Mouse (Mus musculus) kidney, postnatal 10 days (tissue): ENCODE measurements around the gene Castor2.

Experiments used
- DNase-seq: peaks from one replicate; pipeline ENCODE4 v3.0.0; 2021; ENCODE audit warnings: mixed read lengths

Gene Castor2

DNA sequence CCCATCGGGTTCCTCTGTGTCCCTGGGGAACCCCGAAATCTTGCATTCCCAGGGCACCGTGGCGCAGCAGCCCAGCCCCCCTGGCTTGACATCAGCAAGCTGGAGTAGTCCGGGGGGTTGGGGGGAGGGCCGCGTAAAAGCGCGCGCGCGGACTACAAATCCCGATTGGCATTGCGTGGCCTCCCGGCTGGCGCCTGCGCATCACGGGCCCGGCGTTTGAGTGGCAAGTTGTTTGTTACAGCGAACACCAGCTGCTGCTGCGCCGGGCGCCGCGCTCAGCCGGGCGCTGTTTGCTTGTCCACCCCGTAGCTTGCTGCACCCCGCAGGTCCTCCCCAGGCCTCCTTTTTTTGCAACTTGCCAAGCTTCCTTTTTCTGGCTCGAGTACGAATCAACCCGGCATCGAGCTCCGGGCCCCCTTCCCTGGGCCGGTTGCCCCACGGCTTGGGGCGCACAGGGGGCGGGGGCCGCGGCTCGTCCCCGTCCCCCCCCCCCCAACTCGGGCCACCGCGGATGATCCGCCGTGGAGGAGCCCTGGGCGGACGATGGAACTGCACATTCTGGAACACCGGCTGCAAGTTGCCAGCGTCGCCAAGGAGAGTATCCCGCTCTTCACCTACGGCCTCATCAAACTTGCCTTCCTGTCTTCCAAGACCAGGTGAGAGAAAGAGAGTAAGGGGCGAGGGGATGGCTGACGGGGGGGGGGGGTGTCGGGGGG lies at the start of gene Castor2:
Gene Castor2, plus strand, starts transcription at position 216 of the 716 bp plus-strand sequence.
- DNase-seq, result peak; percentile 98

DNA sequence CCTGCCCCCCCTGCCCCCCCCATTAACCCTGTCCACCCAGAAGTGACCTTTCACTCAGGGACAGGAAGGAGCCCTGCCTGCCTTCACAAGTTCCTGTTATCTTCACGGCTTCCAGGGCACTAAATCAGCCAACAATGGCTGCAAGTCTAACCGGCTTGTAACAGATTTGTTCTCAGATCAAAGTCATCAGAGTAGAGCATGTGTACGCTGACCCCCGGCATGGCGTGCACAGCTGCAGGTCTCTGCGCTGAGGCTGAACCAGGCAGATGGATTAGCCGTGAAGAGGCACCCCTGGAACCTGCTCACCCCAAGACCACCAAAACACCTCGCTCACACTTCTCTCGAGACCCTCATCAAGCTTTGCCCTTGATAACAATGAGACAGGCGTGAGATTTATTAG lies 48.8 kb upstream of the Castor2 start:
- no peak for DNase-seq

DNA sequence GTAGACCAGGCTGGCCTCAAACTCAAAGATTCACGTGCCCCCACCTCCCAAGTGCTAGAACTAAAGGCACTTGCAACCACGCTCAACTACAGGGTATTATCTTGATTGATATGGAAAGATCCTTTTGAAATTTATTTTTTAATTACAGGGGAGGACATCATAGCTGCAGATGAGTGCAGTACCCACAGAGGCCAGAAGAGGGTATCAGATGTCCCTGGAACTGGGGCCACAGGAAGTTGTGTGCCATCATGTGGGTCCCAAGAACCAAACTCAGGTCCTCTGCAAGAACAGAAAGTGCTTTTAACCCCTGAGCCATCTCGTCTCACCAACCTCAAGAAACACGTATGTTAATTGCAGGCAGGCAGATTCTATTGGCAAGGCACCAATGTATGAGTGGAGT lies 46.9 kb upstream of the Castor2 start:
- no peak for DNase-seq

DNA sequence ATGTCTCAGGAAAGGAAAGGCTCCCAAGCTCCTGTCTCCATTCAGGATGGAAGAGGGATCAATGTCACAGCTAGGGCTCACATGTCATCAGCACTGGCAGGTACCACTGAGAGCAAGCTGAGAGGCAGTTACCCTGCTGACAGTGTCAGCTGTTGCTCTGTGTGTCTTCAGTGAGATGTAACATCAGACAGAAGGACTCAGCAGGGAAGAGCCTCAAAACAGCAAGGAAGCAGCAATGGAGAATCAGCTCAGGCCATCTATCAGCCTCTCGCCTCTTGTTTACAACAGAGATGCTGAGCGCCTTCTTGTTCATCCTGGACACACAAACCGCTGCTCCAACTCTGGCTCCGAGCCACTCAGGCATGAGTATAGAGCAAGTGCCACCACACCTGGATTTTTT lies 45.0 kb upstream of the Castor2 start:
- no peak for DNase-seq

DNA sequence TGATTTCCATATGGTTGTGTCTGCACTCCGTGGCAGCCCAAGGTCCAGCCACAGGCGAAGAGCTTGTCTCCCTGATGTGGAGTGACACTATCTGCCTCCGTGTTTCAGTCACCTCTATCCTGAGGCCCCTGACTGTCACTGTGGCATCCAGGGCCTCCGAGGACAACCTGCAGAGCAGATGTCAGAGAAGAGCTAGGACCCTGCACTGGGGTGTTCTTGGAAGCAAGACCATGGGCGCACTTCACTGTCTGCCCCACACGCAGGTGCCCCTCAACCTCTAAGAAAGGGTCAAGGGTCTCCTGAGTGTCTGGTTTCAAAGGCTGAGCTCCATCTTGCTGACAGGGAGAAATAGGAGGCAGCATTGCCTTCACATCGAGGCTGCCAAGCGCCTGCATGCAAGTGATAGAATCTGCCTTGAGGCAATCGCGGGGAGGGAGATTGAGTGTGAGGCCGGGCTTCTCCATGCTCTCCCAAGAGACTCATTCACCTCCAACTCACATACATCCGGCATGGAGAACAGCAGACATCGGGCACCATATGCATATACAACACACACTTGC lies 40.6 kb upstream of the Castor2 start:
- no peak for DNase-seq

DNA sequence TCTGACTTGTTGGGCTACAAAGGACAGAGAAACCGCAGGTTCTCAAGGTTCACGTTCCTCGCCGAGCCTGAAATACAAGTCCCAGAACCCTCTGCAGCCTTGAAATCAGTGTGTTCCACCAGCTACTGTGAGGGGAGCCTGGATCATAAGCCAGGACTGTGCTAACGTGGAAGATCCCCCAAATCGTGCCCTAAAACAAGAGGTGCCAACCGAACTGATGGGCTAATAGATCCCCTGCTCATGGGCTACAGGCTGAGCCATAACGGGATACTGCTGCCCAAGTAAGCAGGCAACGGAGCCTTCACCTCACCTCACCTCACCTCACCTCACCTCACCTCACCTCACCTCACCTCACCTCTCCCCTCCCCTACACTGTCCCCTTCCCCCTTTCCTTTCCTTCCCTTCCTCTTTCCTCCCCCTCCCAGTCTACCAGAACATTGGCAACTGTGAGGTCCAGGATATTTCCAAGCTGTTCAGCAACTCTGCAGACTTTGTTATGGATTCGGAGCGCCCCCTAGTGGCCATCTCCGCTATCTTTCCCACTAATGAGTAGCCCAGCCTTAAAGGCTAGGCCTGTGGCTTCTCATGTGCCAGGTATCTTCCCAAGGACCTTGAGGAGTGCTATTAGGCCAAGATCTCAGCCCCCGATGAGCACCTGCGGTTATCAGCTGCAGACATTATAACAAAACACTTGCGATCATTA lies 36.0 kb upstream of the Castor2 start:
- DNase-seq, result peak; percentile 94

DNA sequence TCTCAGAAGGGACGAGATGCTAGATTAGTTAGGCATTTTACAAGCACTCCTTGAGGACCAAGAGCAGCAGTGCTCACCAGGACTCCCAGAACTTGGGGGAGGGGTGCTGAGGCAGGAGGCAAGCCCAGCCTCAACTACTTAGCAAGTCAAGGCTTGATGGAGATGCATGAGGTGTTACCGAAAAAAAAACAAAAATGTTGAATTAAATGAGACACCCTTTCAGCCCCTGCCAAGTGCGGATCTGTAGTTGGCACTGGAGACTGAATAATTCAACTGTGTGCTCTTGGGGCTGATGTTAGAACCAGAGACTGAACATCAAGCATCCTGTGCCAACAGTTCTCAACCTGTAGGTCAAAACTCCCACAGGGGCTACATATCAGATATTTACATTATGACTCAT lies 33.2 kb upstream of the Castor2 start:
- DNase-seq, result no peak

DNA sequence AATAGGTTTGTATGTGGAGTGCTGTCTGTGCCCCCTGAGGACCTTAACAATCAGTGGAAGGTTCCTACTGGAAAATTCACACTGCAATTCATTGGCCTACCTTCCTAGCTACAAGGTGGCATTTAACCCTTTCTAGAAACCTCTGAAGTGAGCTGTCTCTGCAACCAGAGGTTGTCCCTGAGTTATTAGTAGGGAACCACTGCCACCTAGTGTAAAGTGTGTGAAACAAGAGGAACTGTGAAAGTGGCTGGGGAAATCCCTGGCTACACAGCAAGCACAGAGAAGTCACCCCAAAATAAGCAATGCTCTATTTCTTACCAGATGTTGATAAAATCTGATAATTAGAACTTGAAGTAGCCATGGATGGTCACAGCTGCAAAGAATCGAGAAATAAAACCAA lies 31.6 kb upstream of the Castor2 start:
- DNase-seq, result no peak

DNA sequence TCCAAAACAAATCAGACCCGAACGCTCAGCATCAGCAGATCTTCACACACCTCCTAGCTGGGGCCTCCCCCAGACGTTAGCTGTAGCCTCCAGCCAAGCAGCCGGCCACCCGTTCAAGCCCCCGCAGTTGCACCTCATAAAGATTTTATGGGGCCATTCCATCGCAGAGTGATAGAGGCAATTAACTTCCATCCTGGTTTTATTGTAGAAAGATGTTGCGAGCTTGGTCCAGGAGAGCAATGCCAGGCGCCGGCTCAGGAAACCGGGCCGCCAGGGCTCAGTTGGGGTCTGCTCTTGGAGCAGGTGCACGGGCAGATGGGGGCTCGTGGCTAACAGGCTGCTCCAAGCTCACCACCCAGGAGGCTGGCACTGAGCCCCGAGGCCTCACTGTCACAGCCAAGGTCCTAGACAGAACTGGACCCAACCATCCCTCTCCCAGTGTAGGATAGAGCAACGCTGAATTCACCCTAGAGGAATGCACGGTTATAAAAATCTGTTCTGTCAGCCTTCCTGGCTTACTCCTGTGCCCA lies 25.9 kb upstream of the Castor2 start:
- peak; percentile 33 for DNase-seq

DNA sequence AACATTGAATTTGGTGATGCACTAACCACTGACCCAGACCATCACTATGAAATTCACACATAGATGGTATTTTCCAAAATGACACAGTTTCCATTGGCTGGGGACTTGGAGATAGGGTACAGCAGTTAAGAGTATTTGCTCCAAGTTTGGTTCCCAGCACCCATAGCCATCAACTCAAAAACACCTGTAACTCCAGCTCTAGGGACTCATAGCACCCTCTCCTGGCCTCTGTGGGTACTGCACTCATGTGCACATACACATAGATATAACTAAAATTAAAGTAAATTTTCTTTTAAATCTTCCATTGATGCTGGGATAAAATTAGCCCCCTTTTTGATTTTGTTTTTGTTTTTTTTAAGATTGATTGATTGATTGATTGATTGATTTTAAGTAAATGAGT lies 25.1 kb upstream of the Castor2 start:
- DNase-seq, result no peak

DNA sequence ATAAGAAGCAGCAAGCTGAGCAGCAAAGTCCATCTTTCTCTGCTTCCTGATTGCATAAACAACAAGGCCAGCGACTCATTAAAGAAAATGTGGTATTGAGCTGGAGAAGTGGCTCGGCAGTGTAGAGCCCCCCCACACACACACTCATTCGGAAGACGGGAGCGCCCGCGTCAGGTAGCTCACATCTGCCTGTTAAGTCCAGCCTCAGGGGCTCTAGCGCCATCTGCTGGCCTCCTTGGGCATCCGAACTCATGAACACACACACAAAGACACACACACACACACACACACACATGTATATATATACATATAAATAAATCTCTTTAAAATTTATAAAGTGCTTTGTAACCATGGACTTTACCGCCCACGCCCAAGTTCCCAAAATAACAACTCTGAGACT lies 23.3 kb upstream of the Castor2 start:
- no peak for DNase-seq

DNA sequence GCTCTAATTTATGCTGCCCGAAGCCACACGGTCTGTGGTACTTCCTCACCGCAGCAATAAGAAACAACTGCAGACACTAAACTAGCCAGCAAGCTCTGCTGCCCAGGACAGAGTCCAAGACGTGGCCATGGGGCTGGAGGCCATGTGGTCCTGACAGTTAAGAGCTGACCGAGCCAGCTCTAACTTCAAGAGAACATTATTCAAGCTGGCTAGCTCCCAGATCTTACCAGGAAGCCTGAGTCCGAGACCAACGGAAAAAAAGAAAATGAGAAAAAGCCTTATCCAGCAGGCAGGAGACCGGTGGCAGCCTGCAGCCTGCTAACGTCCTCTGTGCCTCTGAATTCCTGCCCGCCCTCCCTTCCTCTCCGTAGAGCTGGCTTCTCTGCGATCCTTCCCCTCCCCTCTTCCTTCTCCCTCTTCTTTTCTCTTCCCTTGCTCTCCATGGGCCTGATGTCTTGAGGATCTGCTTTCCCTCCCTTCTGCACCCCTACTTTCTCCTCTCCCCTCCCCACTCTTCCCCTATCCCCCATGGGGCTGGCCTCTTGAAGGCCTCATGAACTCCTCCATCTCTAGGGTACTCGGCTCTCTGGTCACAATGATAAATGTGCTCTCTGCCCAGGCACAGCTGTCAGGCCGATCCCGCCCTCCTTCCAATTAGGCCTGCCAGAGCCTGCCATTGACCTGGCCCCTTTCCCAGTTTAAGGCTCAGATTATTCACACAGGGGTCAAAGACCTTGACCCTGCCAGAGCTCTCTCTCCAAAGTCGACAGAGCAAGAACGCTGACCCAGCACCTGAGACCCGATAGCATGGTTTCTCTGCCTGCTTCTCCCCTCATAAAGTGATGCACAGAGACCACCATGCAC lies 18.6 kb upstream of the Castor2 start:
- peak; percentile 66 for DNase-seq

DNA sequence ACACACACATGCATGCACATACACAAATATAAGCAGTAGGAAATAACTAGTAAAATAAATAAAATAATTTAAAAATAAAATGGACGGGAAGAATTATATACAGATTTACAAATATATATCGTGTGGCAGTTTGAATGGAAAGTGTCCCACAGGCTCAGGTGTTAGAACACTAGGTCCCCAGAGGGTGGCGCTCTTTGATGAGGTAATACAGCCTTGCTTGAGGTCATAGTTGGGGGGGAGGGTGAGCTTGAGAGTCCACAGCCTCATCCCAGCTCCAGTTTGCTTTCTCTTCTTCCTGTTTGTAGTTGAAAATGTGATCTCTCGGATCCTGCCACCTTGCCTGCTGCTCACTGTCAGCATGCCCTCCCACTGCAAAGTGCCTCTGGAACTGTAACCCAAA lies 14.3 kb upstream of the Castor2 start:
- DNase-seq, result no peak

DNA sequence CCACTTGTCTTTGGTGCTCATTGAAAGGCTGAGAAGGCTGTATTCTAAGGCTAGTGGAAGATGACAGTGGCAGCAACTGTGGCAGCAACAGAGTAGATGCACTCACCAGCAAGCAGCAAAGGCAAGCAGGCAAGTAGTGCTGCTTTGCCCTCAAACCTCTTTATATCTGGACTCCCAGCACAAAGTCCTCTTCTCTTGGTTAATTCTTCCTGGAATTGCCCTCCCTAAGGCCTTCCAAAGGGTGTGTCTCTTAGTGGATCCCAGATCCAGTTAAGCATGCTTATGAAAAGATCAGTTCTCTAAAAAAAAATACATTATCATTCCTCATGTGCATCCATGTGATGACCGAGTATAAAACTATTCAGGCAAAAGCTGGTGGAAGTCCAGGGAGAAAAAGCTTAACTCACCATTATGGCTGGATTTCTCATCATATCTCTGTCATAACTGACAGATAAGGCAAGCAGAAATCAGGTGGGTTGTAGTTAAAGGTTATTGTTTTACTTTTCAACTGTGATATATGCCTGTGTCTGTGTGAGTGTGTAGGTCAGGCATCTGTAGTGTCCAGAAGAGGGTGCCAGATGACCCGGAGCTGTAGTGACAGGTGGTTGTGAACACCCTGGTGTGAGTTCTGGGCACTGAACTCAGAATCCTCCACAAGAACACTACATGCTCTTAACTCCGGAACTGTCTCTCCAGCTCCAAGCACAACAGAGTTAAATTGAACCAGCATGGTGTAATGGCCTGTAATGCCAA lies 13.4 kb upstream of the Castor2 start:
- no peak for DNase-seq

DNA sequence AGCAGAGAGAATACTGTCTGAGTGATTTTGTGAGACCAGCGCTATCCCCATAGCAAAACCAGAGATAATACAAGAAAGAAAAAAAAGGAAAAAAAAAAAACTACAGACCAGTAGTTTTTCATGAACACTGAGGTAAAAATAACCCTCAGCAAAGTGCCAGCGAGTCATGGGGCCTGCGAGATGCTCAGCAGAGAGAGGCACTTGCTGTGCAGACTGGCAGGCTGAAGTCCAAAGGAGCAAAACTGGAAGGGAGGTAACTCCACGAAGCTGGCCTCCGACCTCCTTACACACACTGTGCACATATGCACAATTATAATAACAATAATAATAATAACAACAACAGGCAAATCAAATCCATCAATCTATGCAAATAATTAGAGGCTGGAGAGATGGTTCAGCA lies 12.3 kb upstream of the Castor2 start:
- DNase-seq, result peak; percentile 49

DNA sequence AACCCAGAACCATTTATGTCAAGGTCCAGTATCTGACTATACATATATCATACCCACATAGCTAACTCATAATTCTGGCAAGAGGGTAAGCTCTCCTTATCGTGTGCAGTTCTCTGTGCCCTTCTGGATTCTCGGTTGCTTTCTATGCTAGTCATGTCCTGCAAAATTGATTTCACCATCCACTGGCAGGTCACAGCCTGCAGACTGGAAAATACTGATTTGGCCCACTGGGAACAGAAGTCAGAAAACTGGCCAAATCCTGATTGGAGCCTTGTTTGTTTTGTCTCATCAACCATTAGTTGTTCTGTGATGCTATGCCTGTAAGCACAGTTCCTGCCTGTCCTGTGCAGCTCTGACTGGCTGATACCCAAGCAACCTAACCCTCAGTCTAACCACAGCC lies 3.7 kb upstream of the Castor2 start:
- DNase-seq, result no peak

DNA sequence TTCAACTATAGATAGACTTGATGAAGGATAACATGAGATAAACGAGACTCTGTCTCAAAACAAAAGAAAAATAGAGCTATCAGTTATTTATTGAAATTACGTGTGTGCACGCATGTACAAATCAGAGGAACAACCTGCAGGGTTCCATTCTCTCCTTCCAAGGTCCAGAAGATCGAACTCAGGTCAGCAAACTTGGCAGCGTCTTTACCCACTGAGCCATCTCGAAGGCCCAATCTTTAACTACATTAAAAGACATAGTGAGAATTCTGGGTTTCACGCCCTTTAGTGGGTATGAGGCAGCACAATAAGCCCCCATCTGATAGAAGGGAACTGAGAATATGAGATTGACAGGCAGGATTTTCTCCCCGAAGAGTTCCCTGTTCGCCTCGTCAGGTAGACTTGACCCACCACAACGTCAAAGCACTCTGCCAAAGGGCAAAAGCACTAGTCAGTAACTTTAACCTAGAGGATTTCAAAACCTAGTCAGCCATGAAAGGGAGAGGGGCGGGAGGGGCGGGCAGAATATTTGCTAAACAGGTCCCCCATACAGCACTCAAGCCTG lies 1.1 kb upstream of the Castor2 start:
- DNase-seq, result peak; percentile 26

DNA sequence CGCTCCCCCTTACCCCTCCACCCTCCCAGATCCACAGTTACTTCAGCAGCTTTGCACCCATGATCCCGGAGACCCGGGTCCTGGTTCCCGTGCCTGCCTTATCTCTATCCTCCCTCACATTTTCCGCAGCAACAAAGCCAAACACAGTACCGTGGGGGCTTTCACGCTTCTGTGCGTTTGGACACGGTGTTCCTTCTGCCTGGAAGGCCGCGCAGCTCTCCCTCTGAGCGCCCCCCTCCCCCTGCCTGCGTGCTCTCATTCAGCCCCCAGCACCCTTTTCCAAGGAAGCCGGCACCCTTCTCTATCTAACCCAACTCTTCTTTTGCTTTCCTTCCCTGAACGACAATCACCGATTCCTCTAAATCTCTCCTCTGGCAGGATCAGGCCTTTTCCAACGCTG lies 535 bp upstream of the Castor2 start:
- DNase-seq, result peak; percentile 58

DNA sequence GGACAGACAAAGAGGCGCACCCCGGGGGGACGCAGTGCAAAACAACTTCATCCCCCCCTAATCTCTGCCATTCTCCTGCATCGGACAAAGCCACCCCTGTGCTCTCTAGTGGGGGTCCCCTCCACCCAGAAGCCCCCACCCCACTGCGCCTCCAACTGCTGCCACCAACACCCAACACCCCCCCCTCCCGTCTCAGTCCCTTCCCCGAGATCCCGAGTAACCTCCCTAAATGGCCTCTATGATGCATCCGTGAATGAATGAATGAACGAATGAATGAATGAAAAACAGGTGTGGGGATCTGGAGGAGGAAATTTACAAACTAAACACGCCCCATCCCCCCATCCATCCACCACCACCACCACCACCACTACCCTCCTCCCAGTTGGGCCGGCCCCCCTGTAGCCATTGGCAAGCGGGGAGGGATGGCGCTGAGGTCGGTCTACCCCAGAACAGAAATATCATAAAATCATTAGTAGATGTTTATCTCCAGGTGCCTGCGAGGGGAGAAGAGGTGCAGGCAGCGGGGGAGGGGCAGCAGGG lies 791 bp downstream of the Castor2 start:
- DNase-seq, result peak; percentile 41

DNA sequence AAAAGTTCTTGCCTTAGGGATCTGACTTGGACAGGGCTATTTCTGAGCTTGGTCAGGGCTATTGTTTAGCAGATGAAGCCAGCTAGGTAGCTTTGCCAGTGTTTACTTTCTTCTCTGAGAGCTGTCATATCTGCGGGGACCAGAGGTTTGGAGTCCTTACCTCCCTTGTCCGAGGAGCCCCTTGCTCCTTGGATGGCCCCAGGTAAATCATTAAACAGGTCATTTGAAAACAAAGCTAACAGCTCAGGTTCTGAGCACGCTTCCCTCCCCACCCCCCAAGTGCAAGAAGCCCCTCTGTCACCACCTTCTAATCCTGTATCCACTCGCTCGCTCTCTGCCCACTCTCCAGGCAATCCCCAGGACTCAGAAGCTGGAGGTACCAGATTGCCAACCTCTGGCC lies 1.8 kb downstream of the Castor2 start:
- peak; percentile 30 for DNase-seq

DNA sequence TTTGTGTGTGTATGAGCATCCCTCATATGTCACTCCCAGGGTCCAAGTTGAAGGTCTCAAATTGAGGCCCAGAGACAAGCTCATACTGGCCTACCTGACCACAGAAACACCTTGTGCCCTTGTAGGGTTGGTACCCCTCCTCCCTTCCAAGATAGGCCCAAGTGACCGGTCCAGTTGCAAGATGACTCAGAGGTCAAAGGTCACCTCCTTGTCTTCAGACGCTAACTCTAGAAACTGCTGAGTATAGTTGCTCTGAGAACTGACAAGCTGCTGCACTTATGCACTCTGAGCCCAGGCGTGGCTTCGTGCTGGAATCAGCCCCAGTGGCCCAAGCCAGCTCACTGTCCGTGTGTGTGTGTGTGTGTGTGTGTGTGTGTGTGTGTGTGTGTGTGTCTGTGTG lies 2.4 kb downstream of the Castor2 start:
- peak; percentile 73 for DNase-seq

DNA sequence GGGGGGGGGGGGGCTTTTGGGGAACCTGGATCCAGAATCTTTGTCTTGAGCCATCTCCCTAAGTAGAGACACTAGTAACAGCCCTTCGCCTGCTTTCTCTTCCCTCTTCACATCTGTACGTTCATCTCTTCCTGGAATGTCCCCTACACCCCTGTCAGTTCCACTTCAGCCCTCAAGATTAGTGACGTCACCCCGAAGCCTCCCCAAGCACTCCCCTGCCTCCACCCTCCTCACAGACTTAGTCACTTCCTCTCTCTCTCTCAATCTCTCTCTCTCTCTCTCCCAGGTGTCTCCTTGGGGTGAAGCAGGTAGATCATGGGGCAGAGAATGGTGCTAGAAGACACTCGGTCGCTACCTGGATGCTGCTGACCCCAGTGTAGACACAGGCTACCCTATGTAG lies 3.2 kb downstream of the Castor2 start:
- DNase-seq, result no peak
